Mouse (Mus musculus): ENCODE measurements around the gene Grap2.

Grap2 gene

GRCm38 (mm10) chr15:80639071-80639702 lies 66.8 kb downstream of the Grap2 start:
- no peak for DNase-seq (ENCODE audit: low spot score)

DNA sequence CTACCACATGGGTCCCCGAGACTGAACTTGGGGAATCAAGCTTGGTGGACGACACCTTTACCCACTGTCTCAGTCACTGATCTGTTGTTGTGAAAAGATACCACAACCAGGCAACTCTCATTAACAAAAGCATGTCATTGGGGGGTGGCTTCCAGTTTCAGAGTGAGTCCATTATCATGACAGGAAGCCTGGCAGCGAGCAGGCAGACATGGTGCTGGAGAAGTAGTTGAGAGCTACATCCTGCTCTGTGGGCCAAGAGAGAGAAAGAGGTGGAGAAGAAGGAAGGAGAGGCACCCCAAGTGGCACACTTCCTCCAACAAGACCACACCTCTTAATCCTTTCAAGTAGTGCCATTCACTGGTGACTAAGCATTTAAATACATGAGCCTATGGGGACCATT lies 67.5 kb downstream of the Grap2 start:
- DNase-seq (ENCODE audit: low spot score): no peak

GRCm38 (mm10) chr15:80641702-80642435 lies 69.5 kb downstream of the Grap2 start:
- no peak for DNase-seq (ENCODE audit: low spot score)

DNA sequence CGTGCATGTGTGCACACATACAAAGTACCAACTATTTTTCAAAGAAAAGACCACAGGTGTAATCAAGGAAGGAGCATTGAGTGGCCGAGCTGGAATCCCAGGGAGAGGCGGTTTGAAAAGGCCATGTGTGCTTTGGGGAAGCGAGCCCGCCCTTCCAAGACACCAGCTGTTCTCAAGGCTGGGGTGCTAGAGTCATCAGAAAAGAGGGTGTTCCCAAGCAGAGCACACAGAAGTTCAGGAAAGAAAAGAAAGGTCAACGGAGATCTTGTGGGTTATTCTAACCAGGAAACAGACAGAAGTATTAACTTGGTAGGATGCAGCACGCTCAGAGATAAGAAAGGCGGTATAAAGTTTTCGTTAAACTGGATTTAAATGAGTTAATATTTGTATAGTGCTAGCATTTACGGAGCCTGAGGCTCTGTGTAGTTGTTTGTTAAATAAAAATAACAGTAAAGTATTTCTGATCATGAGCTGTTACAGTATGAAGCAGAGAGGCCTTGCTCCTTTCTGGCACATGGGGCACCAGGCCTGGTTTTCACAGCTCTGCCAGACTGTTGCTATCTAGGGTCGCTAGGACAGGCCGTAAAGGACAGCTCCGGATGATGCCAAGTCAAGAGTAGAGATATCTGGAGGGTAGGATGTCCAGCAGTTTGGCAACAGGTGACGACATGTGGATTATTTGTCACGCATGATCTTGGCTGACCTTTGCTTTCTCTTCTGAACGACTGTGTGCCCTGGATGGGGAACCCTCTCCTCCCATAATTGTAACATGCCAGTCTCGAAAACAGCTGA lies 72.8 kb downstream of the Grap2 start:
- no peak for DNase-seq (ENCODE audit: low spot score)

GRCm38 (mm10) chr15:80648977-80649606 lies 76.7 kb downstream of the Grap2 start:
- no peak for DNase-seq (ENCODE audit: low spot score)

- no peak for DNase-seq (ENCODE audit: low spot score)
Observed at GRCm38 (mm10) chr15:80650412-80650811, 78.0 kb downstream of the Grap2 start.

DNA sequence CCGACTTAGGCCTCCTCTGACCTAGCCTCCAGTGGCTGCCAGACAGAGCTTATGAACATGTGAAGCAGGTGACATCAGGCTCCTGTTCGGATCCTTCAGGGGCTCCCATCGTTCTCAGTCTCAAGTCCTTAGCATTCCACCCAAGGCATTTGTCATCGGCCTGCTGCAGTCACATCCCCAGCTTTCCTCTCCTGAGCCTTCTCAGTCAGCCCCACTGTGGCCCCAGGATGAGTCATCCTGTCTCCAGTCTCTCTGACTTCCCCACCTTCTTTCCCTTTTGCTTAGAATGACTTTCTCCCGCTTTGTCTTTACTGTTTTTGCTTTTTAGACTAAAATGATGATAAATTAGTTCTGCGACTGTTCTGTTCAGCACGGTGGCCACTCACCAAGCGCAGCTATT lies 81.5 kb downstream of the Grap2 start:
- no peak for DNase-seq (ENCODE audit: low spot score)

GRCm38 (mm10) chr15:80658815-80659471 lies 86.5 kb downstream of the Grap2 start:
- no peak for DNase-seq (ENCODE audit: low spot score)

DNA sequence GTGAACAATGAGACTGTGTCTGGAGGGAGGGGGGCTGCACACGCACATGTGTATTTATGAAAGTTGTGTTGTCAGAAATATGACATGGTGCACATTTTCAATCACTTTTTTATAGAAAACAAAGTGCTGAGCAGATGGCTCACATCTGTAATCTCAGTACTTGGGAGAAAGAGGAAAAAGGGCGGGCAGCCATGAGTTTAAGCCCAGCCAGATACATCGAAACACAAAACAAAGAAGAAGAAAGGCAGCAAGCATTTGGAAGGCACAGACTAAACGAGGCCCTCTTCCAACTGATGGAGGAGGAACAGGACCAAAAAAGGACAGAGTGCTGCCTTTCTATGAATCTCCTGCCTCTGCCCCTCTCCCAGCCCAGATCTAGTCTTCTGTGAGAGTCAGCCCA lies 88.6 kb downstream of the Grap2 start:
- no peak for DNase-seq (ENCODE audit: low spot score)

DNA sequence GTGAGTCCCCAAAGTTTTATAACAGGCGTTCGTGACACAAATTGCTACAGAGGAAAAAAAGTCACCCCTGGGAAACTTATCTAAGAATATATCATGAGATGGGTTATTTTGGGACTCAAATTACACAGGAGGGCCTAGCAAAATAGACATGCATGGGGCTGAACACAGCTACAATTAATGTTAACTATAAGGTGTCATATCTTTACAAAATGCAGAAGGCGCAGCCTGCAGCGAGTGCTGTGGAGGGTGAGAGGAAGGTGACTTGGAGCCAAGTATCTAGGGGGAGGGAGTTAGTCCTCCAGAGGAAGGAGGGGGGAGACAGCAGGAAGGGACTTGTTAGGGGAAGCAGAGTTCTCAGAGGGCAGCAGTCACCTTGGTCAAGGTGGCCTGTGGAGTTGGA lies 92.0 kb downstream of the Grap2 start:
- no peak for DNase-seq (ENCODE audit: low spot score)

DNA sequence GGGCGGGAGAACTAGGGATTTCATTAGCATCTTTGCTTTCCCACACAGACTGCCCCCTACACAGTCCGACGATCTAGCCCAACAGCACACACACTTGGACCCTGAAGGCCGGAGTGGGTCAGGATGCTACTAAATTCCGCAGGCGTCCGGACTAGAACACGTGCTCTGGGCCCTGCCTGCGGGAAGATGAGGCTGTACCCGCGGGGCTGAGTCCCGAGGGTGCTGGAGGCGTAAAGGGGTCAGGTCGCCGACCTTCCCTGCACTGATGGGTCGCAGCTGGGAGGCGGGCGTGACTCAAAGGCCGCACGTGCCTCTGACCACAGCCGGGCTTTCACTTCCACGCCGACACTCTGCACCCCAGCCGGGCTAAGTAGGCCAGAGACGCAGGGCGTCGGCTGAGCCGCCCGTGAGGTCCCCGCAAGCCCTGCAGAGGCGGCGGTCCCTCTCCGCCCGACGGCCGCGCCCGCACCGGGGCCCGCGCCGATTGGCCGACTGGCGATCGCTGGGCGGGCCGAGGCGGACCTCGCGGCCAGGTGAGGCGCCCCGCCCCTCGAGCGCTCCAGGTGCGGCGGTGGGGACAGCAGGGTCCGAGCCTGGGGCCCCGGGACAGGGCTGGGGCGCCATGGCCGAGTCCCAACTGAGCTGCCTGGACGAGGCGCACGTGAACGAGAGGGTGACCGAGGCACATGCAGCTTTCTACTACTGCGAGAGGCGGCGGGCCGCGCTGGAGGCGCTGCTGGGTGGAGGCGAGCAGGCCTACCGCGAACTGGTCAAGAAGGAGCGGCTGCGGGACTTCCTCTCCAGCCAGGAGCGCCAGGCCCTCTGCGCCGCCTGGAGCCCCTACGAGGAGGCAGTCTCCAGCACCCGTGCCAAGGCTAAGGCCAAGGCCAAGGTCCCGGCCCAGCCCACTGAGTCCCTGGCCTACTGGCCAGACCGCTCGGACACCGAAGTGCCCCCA lies 99.2 kb downstream of the Grap2 start, which contains the start of gene Fam83f:
Gene Fam83f, plus strand, starts transcription at position 553 of the 958 bp plus-strand sequence.
- DNase-seq (ENCODE audit: low spot score): no peak

- DNase-seq (ENCODE audit: low spot score): no peak
Observed at GRCm38 (mm10) chr15:80672810-80673209, 100.4 kb downstream of the Grap2 start.

DNA sequence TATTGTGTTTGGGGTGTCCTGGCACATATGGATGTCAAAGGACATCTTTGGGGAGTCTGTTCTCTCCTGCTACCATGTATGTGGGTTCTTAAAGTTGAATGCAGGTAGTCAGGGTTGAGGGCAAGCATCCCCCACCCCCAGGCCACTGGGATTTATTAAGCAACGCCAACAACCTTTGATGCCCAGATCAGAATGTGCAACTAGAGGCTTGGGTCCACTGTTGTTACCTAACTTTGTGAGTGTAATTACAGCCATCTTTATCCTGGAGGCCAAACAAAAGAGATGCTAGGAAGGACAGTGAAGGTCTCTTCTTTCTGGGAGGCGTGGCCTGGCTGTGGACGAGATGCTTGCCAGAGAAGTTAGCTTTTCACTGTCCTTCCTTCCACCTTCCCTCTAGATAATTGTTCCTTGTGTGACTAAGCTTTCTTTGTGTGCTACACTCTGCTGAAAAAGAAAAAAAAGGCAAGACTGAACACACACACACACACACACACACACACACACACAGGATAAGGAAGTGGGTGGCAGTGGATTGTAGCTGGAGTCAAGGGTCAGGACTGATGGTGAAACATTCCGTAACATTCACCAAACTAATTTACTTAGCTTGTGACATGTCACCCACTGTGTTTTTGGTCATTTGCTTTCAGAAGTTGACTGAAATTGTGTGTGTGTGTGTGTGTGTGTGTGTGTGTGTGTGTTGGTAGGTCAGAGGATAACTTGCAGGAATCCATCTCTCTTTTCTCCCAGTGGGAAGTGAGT lies 101.1 kb downstream of the Grap2 start:
- DNase-seq (ENCODE audit: low spot score): no peak

DNA sequence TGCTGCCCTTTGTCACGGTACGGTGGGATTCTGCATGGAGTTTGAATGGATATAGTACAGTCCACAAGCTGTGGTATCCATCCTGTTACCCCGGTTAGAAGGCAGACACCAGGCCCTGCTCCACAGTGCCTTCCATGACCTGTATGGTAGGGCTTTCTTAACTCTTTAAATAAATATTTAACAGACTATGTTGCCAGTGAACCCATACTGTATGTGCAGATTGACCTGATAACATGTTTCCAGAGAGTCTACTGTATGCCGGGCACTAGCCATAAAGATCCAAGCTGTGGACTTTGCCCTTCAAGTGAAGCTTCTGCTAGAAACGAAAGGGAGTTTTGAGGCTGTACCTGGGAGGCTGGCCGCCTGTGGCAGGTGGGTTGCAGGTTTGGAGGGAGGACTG lies 102.3 kb downstream of the Grap2 start:
- no peak for DNase-seq (ENCODE audit: low spot score)

DNA sequence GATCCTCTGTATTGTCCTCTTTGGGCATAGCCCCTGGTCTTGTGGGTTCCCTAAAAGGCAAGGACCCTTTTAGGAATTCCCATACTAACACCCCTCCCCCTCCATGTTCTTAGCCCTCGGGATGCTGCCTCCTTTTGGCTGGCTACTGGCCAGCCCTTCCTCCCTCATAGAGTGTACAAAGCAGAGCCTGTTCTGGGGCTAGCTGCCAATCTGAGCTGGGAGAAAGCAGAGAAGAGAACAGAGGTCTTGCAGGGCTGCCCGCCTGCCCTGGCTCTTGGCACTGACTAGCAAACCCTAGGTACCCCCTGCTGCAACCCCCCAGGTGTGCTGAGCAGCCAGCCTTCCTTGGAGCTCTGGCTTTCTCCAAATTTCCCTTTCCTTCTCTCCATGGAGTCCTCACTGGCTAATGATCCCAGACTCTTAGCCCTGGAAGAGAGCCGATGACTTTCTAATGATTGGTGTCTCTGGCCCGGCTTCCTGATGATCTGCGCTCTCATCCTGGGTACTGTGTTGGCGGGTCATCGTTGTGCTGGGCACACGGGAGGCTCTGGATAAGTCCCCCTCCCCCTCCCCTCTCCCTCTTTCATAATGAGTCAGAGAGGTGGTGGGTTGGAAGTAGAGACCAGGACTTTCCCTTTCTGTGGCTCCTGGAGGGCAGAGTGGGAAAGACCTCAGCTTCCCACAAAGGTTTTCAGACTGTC lies 107.3 kb downstream of the Grap2 start:
- peak; percentile 41 for DNase-seq (ENCODE audit: low spot score)

- DNase-seq (ENCODE audit: low spot score): no peak
Observed at GRCm38 (mm10) chr15:80680347-80681030, 108.1 kb downstream of the Grap2 start.

DNA sequence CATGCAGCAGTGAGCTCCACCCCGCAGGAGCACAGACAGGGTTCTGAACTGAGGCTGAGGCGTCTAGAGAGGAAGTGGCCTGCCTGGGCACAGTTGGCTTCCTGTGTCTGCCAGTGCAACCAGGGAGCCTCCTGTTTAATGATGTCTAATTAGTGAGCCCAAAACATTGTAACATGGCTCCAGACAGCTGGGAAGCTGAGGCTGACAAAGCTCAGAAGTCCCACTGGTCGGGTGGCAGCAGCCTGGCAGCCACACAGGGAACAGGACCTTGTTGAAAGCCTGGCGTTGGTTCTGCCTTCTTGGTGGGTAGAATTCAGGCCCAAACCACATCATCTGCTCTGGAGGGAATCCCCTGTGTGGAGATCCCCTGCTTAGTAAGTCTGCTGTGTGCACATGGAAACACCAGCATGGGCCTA lies 109.1 kb downstream of the Grap2 start:
- DNase-seq (ENCODE audit: low spot score): no peak

DNA sequence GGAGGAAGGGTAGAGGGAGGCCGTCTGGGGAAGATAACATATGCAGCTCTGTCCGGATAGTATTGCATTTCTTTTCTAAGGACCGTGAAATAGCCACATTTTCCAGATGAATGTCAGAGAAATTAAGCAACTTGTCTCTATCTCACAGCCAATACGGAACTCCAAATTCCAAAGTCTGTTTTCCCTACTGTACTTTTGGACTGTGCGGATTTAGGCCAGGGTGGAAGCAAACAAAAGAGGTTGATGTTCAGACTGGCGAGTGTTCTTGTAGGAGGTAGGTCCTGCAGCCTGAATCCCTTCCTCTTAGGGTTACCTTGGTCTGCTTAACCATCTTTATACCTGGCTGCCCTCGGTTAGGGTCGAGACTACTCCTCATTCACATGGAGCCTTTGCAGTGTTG lies 109.9 kb downstream of the Grap2 start:
- DNase-seq (ENCODE audit: low spot score): no peak

- no peak for DNase-seq (ENCODE audit: low spot score)
Observed at GRCm38 (mm10) chr15:80683151-80683550, 110.8 kb downstream of the Grap2 start.

Data from ovary, postnatal 14 days (tissue).